Mouse (Mus musculus) ES-CJ7 (cell line): Measurements from ENCODE around the gene Echdc2.
"Not testable (repeated sequence)": the region's sequence is repeated elsewhere in the genome, so short reads cannot be mapped to it uniquely, and the experiment has no call there.

Source experiments
- DNase-seq: peaks from one replicate; pipeline ENCODE4 v3.0.0; 2011; ENCODE audit warnings: low read depth, low spot score

Echdc2 gene

DNA sequence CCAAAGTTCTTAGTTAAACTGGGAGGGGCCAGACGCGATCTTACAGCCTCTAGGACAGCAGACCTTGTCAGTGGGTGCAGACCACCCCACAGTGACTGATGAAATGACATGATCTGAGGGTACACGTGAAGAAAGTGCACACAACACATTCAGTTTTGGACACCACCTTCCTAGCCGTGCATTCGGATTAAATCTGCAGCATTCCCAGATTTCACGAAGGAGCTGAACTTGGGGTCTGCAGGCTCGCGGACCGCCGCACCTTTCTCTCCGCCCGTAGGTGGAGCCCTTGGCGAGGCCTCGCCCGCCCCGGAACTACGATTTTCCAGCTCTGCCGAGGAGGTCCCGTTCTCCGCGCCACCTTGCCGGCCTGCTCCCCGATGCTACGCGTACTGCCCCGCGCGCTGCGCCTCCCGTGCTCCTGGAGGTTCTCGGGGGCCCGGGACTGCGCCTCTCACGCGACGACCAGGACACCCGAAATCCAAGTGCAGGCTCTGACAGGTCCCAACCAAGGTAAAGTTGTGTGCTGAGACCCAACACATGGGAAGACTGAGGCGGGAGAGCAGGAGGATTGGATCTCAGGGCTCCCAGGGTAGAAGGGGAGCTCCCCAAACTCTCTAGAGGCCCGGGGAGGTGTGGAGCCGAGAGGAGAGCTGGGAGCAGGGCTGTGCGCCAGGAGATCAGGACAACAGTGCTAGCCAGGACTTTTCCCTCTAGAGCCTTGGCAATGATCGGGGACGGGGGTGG lies at the start of gene Echdc2:
Gene Echdc2 (plus strand): TSS at position 286 of the 744 bp plus-strand sequence.
- peak; percentile 48 for DNase-seq

- no peak for DNase-seq
These were observed 48.8 kb upstream of the Echdc2 start for GRCm38 (mm10) chr4:108116466-108116865.

- DNase-seq: peak; percentile 11
These were observed 47.7 kb upstream of the Echdc2 start for GRCm38 (mm10) chr4:108117488-108117887.

- peak; percentile 97 for DNase-seq
These were observed 47.0 kb upstream of the Echdc2 start for GRCm38 (mm10) chr4:108117924-108118876.

DNA sequence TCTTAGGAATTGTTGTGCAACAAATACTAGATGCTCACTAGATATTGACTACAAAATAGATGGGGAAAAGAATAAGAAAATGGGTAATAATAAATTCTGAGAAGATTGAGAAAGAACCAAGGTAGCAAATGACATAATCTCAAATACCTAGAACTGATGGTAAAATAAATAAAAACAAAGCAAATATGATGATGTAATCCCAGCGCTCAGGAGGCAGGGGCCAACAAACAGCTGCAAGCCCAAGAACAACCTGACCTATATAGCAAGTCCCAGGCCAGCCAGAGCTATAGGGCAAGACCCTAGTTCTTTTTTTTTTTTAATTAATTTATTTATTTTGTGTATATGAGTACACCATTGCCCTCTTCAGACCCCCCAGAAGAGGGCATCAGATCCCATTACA lies 41.1 kb upstream of the Echdc2 start:
- DNase-seq: no peak

- DNase-seq: no peak
These were observed 39.0 kb upstream of the Echdc2 start for GRCm38 (mm10) chr4:108126260-108126659.

DNA sequence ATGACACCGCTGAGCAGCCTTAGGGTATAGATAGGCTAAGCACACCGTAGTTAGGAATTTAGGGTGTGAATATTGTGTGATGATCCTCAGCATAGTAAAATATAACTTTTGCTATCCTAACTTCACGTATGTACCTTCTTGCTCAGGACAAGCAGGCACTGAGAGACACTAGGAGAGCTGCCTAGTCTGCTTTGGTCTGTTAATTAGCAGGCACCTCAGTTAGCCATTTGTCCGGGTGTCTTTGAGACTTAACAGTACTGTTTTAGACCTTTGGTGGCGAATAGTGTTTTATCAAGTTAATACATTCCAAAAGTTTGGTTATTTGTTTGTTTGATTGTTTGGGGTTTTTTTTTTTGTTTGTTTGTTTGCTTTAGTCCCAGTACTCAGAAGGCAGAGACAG lies 37.7 kb upstream of the Echdc2 start:
- DNase-seq: no peak

GRCm38 (mm10) chr4:108128339-108128738 lies 36.9 kb upstream of the Echdc2 start:
- no peak for DNase-seq

- no peak for DNase-seq
These were observed 34.8 kb upstream of the Echdc2 start for GRCm38 (mm10) chr4:108130452-108130851.

DNA sequence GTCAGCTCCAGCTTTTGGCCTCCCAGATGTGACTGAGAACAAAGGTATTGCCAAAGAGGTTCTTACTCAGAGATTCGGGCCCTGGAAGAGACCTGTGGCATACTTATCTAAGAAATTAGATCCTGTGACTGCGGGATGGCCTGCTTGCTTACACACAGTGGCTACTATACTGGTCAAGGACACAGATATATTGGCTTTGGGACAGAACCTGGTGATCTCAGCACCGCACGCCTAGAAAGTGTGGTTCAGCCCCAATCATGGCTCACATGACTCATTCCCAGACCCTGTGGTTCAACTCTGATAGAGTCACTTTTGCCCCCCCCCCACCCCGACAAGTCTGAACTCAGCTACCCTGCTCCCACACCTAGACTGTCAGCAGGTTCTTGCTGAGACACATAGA lies 28.3 kb upstream of the Echdc2 start:
- no peak for DNase-seq

DNA sequence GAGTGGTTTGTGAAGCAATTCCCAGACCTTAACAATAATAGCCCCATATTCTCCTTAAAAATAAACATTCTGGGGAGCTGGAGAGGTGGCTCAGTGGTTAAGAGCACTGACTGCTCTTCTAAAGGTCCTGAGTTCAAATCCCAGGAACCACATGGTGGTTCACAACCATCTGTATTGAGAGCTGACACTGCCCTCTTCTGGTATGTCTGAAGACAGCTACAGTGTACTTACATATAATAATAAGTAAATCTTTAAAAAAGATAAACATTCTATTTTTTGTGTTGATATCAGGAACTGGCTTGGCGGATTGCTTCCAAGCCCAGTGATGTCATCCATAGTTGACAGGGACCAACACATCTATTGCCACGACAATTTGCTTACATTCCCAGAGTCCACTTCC lies 22.1 kb upstream of the Echdc2 start:
- not testable (repeated sequence) for DNase-seq

GRCm38 (mm10) chr4:108143778-108144177 lies 21.5 kb upstream of the Echdc2 start:
- no peak for DNase-seq

DNA sequence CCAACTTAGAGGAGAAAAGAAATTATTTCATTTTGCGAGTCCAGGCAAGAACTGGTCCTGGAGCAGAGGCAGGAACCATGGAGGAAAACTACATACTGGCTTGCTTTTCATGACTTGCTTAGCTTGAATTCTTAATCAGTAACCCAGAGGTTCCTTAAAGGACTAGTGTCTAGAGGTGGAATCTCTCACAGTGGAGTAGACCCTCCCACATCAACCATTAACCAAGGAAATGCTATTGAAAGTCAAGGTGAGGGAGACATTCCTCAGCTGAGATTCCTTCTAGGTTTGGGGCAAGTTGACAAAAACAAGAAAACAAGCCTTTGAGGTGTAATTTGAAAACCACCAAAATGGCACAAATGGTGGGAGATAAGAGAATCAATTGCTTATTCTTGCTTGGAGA lies 20.4 kb upstream of the Echdc2 start, which contains the start of gene Scp2:
Gene Scp2 (minus strand): TSS at position 119 of the 400 bp plus-strand sequence.
- DNase-seq: no peak

- DNase-seq: peak; percentile 69
These were observed 19.7 kb upstream of the Echdc2 start for GRCm38 (mm10) chr4:108145554-108145953.

DNA sequence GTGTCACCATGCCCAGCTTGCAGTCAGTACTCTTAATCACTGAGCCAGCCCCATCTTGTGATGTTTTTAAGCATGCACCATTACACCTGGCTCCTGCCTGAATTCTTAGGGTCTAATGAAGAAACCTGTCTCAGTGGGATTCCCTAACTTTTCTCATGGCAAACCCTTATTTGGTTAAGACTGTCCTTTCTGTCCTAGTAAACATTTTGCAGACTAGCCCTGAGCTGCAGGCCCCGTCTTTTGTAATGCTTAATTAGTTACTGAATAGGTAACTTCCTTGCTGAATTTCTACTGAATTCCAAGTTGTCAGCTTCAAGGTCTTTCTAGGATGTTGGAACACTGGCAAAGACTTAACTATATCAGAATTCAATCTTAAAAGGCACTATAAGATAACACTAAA lies 10.1 kb upstream of the Echdc2 start:
- DNase-seq: peak; percentile 28

- DNase-seq: no peak
These were observed 3.3 kb upstream of the Echdc2 start for GRCm38 (mm10) chr4:108161936-108162335.

DNA sequence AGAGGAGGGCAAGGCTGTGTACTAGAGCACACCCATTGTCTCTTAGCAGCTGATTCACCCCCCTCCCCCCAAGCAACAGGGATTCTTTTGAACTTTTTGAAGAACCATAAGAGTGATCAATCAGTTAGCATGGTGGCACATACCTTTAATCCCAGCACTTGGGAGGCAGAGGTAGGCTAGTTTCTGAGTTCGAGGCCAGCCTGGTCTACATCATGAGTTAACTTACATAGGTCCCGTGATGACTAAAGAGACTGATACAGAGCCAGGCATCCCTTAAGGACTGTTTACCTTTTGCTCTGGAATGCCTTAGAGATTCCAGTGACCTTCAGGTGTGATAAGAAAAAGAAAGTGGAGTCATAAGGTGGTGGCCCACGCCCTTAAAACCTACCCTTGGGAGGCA lies 1.9 kb upstream of the Echdc2 start:
- peak; percentile 73 for DNase-seq

GRCm38 (mm10) chr4:108166874-108167273 lies 1.6 kb downstream of the Echdc2 start:
- DNase-seq: no peak

DNA sequence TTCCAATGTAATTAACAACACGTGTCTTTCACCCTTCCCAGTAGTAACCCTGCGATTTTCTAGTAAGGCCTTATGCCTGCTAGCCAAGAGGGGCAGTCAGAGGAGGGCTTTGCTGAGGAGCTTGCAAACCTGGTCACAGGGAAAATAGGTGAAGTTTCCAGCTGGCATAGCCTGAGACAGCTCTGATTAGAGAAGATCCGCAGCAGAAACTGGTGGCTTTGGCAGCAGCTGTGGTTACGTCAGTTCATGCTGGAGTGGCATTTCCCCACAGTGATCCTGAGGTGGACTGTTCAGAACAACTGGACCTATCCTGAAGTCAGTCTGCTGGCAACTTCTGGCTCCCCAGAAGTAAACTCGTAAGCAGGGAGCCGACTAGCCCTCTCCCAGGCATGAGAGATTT lies 2.8 kb downstream of the Echdc2 start:
- DNase-seq: no peak

GRCm38 (mm10) chr4:108182278-108182677 lies 17.0 kb downstream of the Echdc2 start:
- DNase-seq: peak; percentile 99

GRCm38 (mm10) chr4:108192821-108193323 lies 27.6 kb downstream of the Echdc2 start:
- peak; percentile 29 for DNase-seq

- no peak for DNase-seq
These were observed 31.1 kb downstream of the Echdc2 start for GRCm38 (mm10) chr4:108196277-108196855.
